Mouse (Mus musculus): Measurements from ENCODE around the gene Dusp23.

DNA sequence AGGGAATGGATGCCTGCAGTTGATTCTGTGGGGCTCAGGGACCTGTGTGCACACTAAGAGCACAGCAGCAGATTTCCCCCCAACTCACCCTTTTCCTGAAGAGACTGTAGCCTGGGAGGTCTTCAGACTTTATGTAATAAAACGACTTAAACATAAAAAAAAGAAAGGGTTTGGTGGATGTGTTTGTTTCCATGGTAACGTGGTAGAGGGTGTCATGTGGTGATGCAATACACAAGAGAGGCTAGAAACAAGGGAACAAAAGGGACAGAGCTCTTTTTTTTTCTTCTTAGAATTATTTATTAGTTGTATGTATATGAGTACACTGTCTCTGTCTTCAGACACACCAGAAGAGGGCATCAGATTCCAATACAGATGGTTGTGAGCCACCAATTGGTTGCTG, 32.7 kb upstream of the Dusp23 start:
- TF ChIP-seq CTCF (IDR thresholded peaks at IDR 0.05; ENCODE audit: borderline replicate concordance, control insufficient read depth, extremely low read depth, insufficient read depth, low read length, poor library complexity) (no peak), POLR2A (IDR thresholded peaks at IDR 0.05; ENCODE audit: control insufficient read depth, extremely low read depth, insufficient read depth, low read length, poor library complexity) (no peak)

Measured in thymus, adult 2 months (tissue).